Mouse (Mus musculus) ES-Bruce4 (cell line): ENCODE data around the gene Gm26741. TPM values are rescaled to one million over a fixed set of nuclear protein-coding genes. Genes with fewer than 3 reads are reported as not detected.
"Not testable (repeated sequence)": the region's sequence is repeated elsewhere in the genome, so short reads cannot be mapped to it uniquely, and the experiment has no call there.

Experiments
- H3K27ac ChIP-seq: 2 replicates; pipeline ENCODE4 v1.5.1; 2012; ENCODE audit warnings: low read length, inconsistent platforms; ENCODE audit not compliant: insufficient read depth
- H3K27me3 ChIP-seq: 2 replicates; pipeline ENCODE4 v1.6.1; 2012; ENCODE audit warnings: mild to moderate bottlenecking, low read length, inconsistent platforms; ENCODE audit not compliant: control insufficient read depth, poor library complexity, insufficient read depth, severe bottlenecking
- H3K36me3 ChIP-seq: 2 replicates; pipeline ENCODE4 v1.6.1; 2012; ENCODE audit warnings: inconsistent platforms, mild to moderate bottlenecking, low read length, moderate library complexity; ENCODE audit not compliant: control insufficient read depth, poor library complexity, insufficient read depth, severe bottlenecking
- H3K4me1 ChIP-seq: one replicate; pipeline ENCODE4 v1.8.1; 2011; ENCODE audit warnings: low read length; ENCODE audit not compliant: control insufficient read depth, insufficient read depth
- H3K4me3 ChIP-seq: 2 replicates; pipeline ENCODE4 v1.5.1; 2011; ENCODE audit warnings: low read depth, mild to moderate bottlenecking, low read length
- H3K9ac ChIP-seq: 2 replicates; pipeline ENCODE4 v1.6.1; 2012; ENCODE audit warnings: low read depth, mild to moderate bottlenecking, inconsistent platforms; ENCODE audit not compliant: poor library complexity, severe bottlenecking
- H3K9me3 ChIP-seq: replicated peaks from 2 replicates; pipeline ENCODE4 v1.6.1; 2012; ENCODE audit warnings: mild to moderate bottlenecking, low read length, inconsistent platforms; ENCODE audit not compliant: control insufficient read depth, poor library complexity, insufficient read depth, severe bottlenecking
- CTCF ChIP-seq: IDR thresholded peaks from one replicate; pipeline ENCODE4 v1.8.1; 2011; ENCODE audit warnings: low read depth, low read length
- EP300 ChIP-seq: IDR thresholded peaks from 2 replicates; pipeline ENCODE4 v1.6.1; 2011; ENCODE audit warnings: low read depth, low read length; ENCODE audit not compliant: insufficient read depth
- POLR2A ChIP-seq: IDR thresholded peaks from one replicate; pipeline ENCODE4 v1.8.1; 2011; ENCODE audit warnings: low read length; ENCODE audit not compliant: insufficient read depth
- polyA plus RNA-seq: library from polyadenylated mRNA; stranded (reverse); fragments of >200 nt; gene quantifications from 2 replicates; pipeline ENCODE4 v1.2.4, GENCODE M21; 2011; ENCODE audit warnings: low read depth; ENCODE audit not compliant: missing spikeins, insufficient read depth, insufficient read length

Gm26741 gene
- not detected in 2 replicates for polyA plus RNA-seq

GRCm38 (mm10) chr10:52358467-52358866 lies at the start of gene Gm26741:
TSS of gene Gm26741 (plus strand) at chr10:52358767.
- Histone ChIP-seq H3K9ac (no peak within 1 kb of the TSS), H3K4me1 (no peaks in the 10 kb centered on the region), H3K4me3 (no peak within 1 kb of the TSS), H3K27ac (no peak within 1 kb of the TSS), H3K36me3 (no peaks in the 10 kb centered on the region), H3K27me3 (no peaks in the 10 kb centered on the region), H3K9me3 (no peaks in the 10 kb centered on the region)
- TF ChIP-seq CTCF (no peak), POLR2A (no peak), EP300 (no peak)

DNA sequence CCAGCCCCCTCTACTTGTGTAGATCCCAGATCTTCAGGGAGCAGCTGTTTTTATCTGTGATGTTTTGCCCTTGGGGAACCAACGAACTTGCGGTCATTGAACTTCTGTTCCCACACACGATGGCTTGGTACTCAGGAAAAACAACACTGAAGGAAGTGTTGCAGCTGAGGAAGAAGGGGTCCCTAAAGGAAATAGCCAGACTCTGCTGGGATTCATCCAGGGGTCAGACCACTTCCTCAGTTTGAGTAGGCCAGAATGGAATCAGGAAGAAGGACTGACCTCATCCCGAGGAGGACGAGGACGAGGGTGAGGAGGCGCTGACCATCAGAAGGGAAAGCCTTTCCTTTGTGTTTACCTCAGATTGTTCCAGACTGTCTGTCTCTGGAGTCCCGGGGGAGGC lies 49.4 kb upstream of the Gm26741 start:
- no peaks in the 10 kb centered on the region for H3K27me3 ChIP-seq
- peaks cover 14% of the 10 kb centered on the region for H3K36me3 ChIP-seq
- H3K4me3 ChIP-seq, result no peak overlapping the region
- H3K9me3 ChIP-seq, result no peaks in the 10 kb centered on the region
- no peaks in the 10 kb centered on the region for H3K4me1 ChIP-seq
- no peak overlapping the region for H3K9ac ChIP-seq
- no peak for TF ChIP-seq POLR2A
- TF ChIP-seq CTCF, result no peak
- no peak for TF ChIP-seq EP300
- no peak overlapping the region for H3K27ac ChIP-seq

GRCm38 (mm10) chr10:52319506-52320286 lies 38.9 kb upstream of the Gm26741 start:
- H3K9ac ChIP-seq, result no peak overlapping the region

DNA sequence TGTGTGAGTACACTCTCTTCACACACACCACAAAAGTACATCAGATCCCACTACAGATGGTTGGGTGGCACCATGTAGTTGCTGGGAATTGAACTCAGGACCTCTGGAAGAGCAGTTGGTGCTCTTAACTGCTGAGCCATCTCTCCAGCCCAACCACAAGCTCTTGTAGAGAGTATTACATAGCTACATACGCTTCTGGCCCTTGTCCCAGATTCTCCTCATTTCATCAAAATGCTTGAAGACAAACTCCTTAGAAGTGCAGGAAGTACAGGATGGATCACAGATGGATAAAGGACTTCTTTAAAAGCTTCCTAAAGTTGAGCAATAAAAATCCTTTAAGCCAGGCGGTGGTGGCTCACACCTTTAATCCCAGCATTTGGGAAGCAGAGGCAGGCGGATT lies 36.6 kb upstream of the Gm26741 start:
- no peaks in the 10 kb centered on the region for H3K9me3 ChIP-seq
- TF ChIP-seq POLR2A (no peak), CTCF (no peak), EP300 (no peak)
- no peaks in the 10 kb centered on the region for H3K27me3 ChIP-seq
- no peak overlapping the region for H3K9ac ChIP-seq
- no peaks in the 10 kb centered on the region for H3K4me1 ChIP-seq
- H3K36me3 ChIP-seq, result peaks cover 4% of the 10 kb centered on the region
- no peak overlapping the region for H3K4me3 ChIP-seq
- no peak overlapping the region for H3K27ac ChIP-seq

More at GRCm38 (mm10) chr10:52319506-52320286, 38.9 kb upstream of the Gm26741 start:
- TF ChIP-seq POLR2A, result no peak
- TF ChIP-seq EP300, result no peak
- no peak for TF ChIP-seq CTCF
- H3K36me3 ChIP-seq, result peaks cover 14% of the 10 kb centered on the region
- H3K9me3 ChIP-seq, result no peaks in the 10 kb centered on the region
- no peaks in the 10 kb centered on the region for H3K4me1 ChIP-seq
- H3K4me3 ChIP-seq, result peak overlapping the region; percentile 50
- H3K27ac ChIP-seq, result no peak overlapping the region
- H3K27me3 ChIP-seq, result no peaks in the 10 kb centered on the region

DNA sequence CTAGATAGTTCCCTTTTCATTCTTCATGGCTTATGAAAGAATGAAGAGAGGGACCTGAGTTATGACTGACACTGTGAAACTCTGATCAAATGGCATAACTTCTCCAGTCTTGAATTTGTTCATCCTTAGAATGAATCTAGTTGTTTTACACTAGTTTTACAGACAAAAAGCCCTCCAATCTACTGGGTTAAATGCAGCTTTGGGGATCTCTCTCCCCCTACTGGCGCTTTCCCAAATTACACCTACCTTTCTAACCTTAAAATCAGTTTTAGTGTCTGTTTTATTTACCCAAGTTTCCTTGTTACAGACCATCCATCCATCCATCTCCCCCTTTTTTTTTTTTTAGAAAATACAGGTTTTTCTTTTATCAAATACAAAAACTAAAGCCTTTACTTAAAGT lies 27.6 kb upstream of the Gm26741 start:
- no peaks in the 10 kb centered on the region for H3K9me3 ChIP-seq
- no peak for TF ChIP-seq CTCF
- no peak overlapping the region for H3K4me3 ChIP-seq
- H3K36me3 ChIP-seq, result no peaks in the 10 kb centered on the region
- no peaks in the 10 kb centered on the region for H3K27me3 ChIP-seq
- H3K27ac ChIP-seq, result no peak overlapping the region
- H3K4me1 ChIP-seq, result no peaks in the 10 kb centered on the region
- no peak overlapping the region for H3K9ac ChIP-seq

- not testable (repeated sequence) for H3K27me3 ChIP-seq, H3K4me1 ChIP-seq, H3K36me3 ChIP-seq, H3K9ac ChIP-seq, H3K27ac ChIP-seq, H3K9me3 ChIP-seq, H3K4me3 ChIP-seq
These were observed 15.2 kb upstream of the Gm26741 start for GRCm38 (mm10) chr10:52343324-52343723.
